ENCODE assay signal across 15 mouse cellular contexts in genomic region chr4:82321008-82321407, GRCm38 (mm10).
"Had no signal": no experiment of that assay in that cellular context is flagged by ENCODE, and none has a peak within 500 bp of the region (broad histone marks: within the 10 kb centered on the region; RNA-seq: fewer than 3 reads in every experiment).

No protein-coding gene starts in this region.

- H3K9me3 ChIP-seq: limb, embryonic 15.5 days; liver, embryonic 13.5 days; lung, embryonic 15.5 days; neural tube, embryonic 13.5 days had no signal

- ATAC-seq: liver, postnatal 0 days had no signal

- H3K27me3 ChIP-seq: limb, embryonic 15.5 days; liver, embryonic 13.5 days; lung, embryonic 15.5 days; neural tube, embryonic 13.5 days had no signal

- H3K27ac ChIP-seq: left cerebral cortex, adult 2 months; limb, embryonic 15.5 days; liver, embryonic 13.5 days; macrophage; neural tube, embryonic 13.5 days had no signal

- H3K4me3 ChIP-seq: left cerebral cortex, adult 2 months; limb, embryonic 15.5 days; liver, embryonic 13.5 days; lung, embryonic 15.5 days; neural tube, embryonic 13.5 days had no signal

- DNase-seq: kidney, adult 2 months; kidney, postnatal 25 days; liver, embryonic 13.5 days; liver, postnatal 0 days; lung, postnatal 14 days; midbrain, embryonic 14.5 days; retina, postnatal 1 day; right cerebral cortex, postnatal 4 days; spleen, adult 18-20 months; thymus, postnatal 36 days had no signal

- H3K4me1 ChIP-seq: liver, embryonic 13.5 days had no signal
